Mouse (Mus musculus): Measurements from ENCODE around the gene Usp27x.

DNA sequence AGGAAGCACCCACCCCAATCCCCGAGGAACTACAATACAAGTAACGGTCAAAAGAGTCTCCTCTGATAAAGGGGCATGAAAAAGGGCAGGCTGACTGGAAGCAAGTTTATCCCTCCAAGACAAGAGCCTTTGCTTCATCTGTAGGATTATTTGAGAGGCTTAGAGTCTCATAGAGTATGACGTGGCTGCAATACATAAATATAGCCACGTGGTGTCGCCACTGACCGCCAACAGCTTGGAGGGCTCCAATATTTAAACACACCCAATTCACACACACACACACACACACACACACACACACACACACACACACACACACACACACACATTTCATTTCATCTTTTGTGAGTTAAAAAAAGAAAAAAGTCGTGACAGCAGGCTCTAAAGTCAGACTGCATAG lies 53.3 kb downstream of the Usp27x start:
- TF ChIP-seq POLR2A (IDR thresholded peaks at IDR 0.05; ENCODE audit: low read depth, low read length), result no peak
- TF ChIP-seq CTCF (IDR thresholded peaks at IDR 0.05; ENCODE audit: borderline replicate concordance, insufficient read depth, low read length), result no peak

Data from embryonic fibroblast, embryonic 13.5 days (primary cell).